Mouse (Mus musculus): ENCODE measurements at regions not wholly inside any gene's neighbourhood (a gene's known extent, or its start where the extent isn't known, plus 50 kb on each side); places are given as distances from the start of the nearest gene placed in this dataset.

DNA sequence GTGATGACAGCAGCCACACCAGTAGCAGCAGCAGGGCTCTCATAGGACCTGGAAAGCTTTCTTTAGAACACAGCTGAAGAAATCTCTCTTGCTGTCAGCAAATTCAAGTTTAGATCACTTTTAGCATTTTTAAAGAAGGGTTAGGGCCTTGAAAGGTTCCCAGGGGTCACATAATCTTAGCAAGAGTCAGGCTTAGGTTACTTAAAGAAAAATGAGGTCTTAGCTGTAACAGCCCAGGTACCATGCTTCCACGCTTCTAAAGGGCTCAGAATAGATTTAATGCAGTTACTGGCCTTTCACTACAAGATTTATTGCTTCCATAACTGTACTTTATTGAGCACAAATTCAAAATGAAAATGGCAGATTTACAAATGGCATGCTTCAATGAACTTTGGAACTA, 160.4 kb upstream of the Pou1f1 start:
- TF ChIP-seq EP300 (IDR thresholded peaks at IDR 0.05; ENCODE audit: low read depth) (no peak), CTCF (IDR thresholded peaks at IDR 0.05; ENCODE audit: low read depth) (no peak)

All from liver, embryonic 14.5 days (tissue).